Mouse (Mus musculus) thymus, adult 2 months (tissue): Measurements from ENCODE around the gene Taok3. TPM values are rescaled to one million over a fixed set of nuclear protein-coding genes. Genes with fewer than 3 reads are reported as not detected.

Experiments used
- DNase-seq: peaks from one replicate; pipeline ENCODE4 v3.0.0; 2021
- H3K27ac ChIP-seq: fragments of 200-500 bp; 2 replicates; pipeline ENCODE4 v1.5.1; 2012; ENCODE audit warnings: low read length, control low read depth; ENCODE audit not compliant: control insufficient read depth, insufficient read depth
- H3K27me3 ChIP-seq: fragments of 200-500 bp; 2 replicates; pipeline ENCODE4 v1.6.1; 2012; ENCODE audit warnings: mild to moderate bottlenecking, low read length, moderate library complexity, mixed read lengths; ENCODE audit not compliant: control insufficient read depth, insufficient read depth
- H3K36me3 ChIP-seq: fragments of 200-500 bp; 2 replicates; pipeline ENCODE4 v1.6.1; 2012; ENCODE audit warnings: mild to moderate bottlenecking, low read length, moderate library complexity; ENCODE audit not compliant: control insufficient read depth, insufficient read depth
- H3K4me1 ChIP-seq: fragments of 200-500 bp; replicated peaks from 2 replicates; pipeline ENCODE4 v1.6.1; 2012; ENCODE audit warnings: low read length; ENCODE audit not compliant: control insufficient read depth, insufficient read depth
- H3K4me3 ChIP-seq: fragments of 200-500 bp; 2 replicates; pipeline ENCODE4 v1.5.1; 2012; ENCODE audit warnings: mild to moderate bottlenecking, low read length, control low read depth, moderate library complexity; ENCODE audit not compliant: control insufficient read depth, insufficient read depth
- CTCF ChIP-seq: fragments of 200-500 bp; IDR thresholded peaks from 2 replicates; pipeline ENCODE4 v1.5.1; 2012; ENCODE audit warnings: mild to moderate bottlenecking, control low read depth, low read length, moderate library complexity, borderline replicate concordance; ENCODE audit not compliant: control insufficient read depth, poor library complexity, insufficient read depth; ENCODE audit errors: extremely low read depth
- POLR2A ChIP-seq: fragments of 200-500 bp; IDR thresholded peaks from 2 replicates; pipeline ENCODE4 v1.6.1; 2012; ENCODE audit warnings: mild to moderate bottlenecking, low read length, control low read depth, moderate library complexity; ENCODE audit not compliant: control insufficient read depth, poor library complexity, insufficient read depth; ENCODE audit errors: extremely low read depth
- WGBS: fragments of 180-500 bp; shearing (Covaris S2); methylation state at CpG from one replicate; pipeline ENCODE4 v1.1.7; 2018; 5-methylcytosine and 5-hydroxymethylcytosine counted together
- polyA plus RNA-seq: library from polyadenylated mRNA; depleted of rRNA; stranded (reverse); fragments of >200 nt; gene quantifications from 2 replicates; pipeline ENCODE4 v1.2.3, GENCODE M21; 2012

Gene Taok3
- polyA plus RNA-seq, 1 experiment, result 43.5 TPM

GRCm38 (mm10) chr5:117251763-117252162 is 131.8 kb downstream of the Taok3 start:
- Histone ChIP-seq H3K4me1 (0 out of 2 replicates have a peak, but pooled peaks cover 4% of the 10 kb centered on the region), H3K27me3 (no peaks in the 10 kb centered on the region), H3K4me3 (no peak overlapping the region), H3K36me3 (peaks cover 35% of the 10 kb centered on the region), H3K27ac (no peak overlapping the region)
- WGBS, result 100% methylated on average over 3 of the region's 3 CpGs
- TF ChIP-seq CTCF, result no peak
- no peak for TF ChIP-seq POLR2A
- no peak for DNase-seq

- no peak overlapping the region for H3K27ac ChIP-seq
- H3K4me1 ChIP-seq, result no peaks in the 10 kb centered on the region
- TF ChIP-seq POLR2A (no peak), CTCF (no peak)
- DNase-seq, result no peak
- no peak overlapping the region for H3K4me3 ChIP-seq
- no peaks in the 10 kb centered on the region for H3K27me3 ChIP-seq
- 97% methylated on average over 15 of the region's 15 CpGs for WGBS
- peaks cover 56% of the 10 kb centered on the region for H3K36me3 ChIP-seq
These were observed 138.3 kb downstream of the Taok3 start for GRCm38 (mm10) chr5:117258276-117258675.

- H3K36me3 ChIP-seq, result peaks cover 36% of the 10 kb centered on the region
- DNase-seq, result no peak
- 94% methylated on average over 21 of the region's 21 CpGs for WGBS
- TF ChIP-seq CTCF (no peak), POLR2A (no peak)
- H3K4me1 ChIP-seq, result no peaks in the 10 kb centered on the region
- no peak overlapping the region for H3K27ac ChIP-seq
- H3K4me3 ChIP-seq, result no peak overlapping the region
- H3K27me3 ChIP-seq, result no peaks in the 10 kb centered on the region
These were observed 143.6 kb downstream of the Taok3 start for GRCm38 (mm10) chr5:117263566-117263965.

GRCm38 (mm10) chr5:117264701-117265100 is 144.8 kb downstream of the Taok3 start:
- no peak for DNase-seq
- Histone ChIP-seq H3K27me3 (no peaks in the 10 kb centered on the region), H3K4me3 (no peak overlapping the region), H3K36me3 (peaks cover 36% of the 10 kb centered on the region), H3K27ac (no peak overlapping the region), H3K4me1 (no peaks in the 10 kb centered on the region)
- 94% methylated on average over 5 of the region's 5 CpGs for WGBS
- no peak for TF ChIP-seq CTCF
- TF ChIP-seq POLR2A, result no peak

- H3K27me3 ChIP-seq, result no peaks in the 10 kb centered on the region
- no peak overlapping the region for H3K27ac ChIP-seq
- H3K4me3 ChIP-seq, result no peak overlapping the region
- peaks cover 26% of the 10 kb centered on the region for H3K36me3 ChIP-seq
- 88% methylated on average over 14 of the region's 14 CpGs for WGBS
- no peak for TF ChIP-seq CTCF
- no peak for TF ChIP-seq POLR2A
- no peaks in the 10 kb centered on the region for H3K4me1 ChIP-seq
- DNase-seq, result no peak
These were observed 148.0 kb downstream of the Taok3 start for GRCm38 (mm10) chr5:117267913-117268312.

- Histone ChIP-seq H3K4me3 (no peak overlapping the region), H3K27me3 (no peaks in the 10 kb centered on the region), H3K4me1 (no peaks in the 10 kb centered on the region), H3K36me3 (peaks cover 18% of the 10 kb centered on the region), H3K27ac (no peak overlapping the region)
- no peak for TF ChIP-seq POLR2A
- no peak for TF ChIP-seq CTCF
- DNase-seq, result no peak
- WGBS, result 94% methylated on average over 5 of the region's 5 CpGs
These were observed 148.8 kb downstream of the Taok3 start for GRCm38 (mm10) chr5:117268749-117269148.

- Histone ChIP-seq H3K27me3 (no peaks in the 10 kb centered on the region), H3K4me3 (no peak overlapping the region), H3K4me1 (no peaks in the 10 kb centered on the region), H3K36me3 (peaks cover 12% of the 10 kb centered on the region), H3K27ac (no peak overlapping the region)
- no peak for DNase-seq
- 98% methylated on average over 12 of the region's 12 CpGs for WGBS
- no peak for TF ChIP-seq CTCF
- no peak for TF ChIP-seq POLR2A
These were observed 149.5 kb downstream of the Taok3 start for GRCm38 (mm10) chr5:117269395-117269794.
